Mouse (Mus musculus) kidney, embryonic 16.5 days (tissue): ENCODE data around the gene Dmgdh. TPM values are rescaled to one million over a fixed set of nuclear protein-coding genes. Genes with fewer than 3 reads are reported as not detected.

ENCODE experiments used
- ATAC-seq: fragments of 200-750 bp; cut with Nextera tagmentation; 2 replicates; pipeline ENCODE4 v1.8.0; 2017; ENCODE audit warnings: moderate TSS enrichment; ENCODE audit not compliant: low FRiP score, low TSS enrichment
- H3K27ac ChIP-seq: fragments of 300-500 bp; sonication (generic); 2 replicates; pipeline ENCODE4 v1.5.1; 2014; ENCODE audit warnings: low read length
- H3K27me3 ChIP-seq: fragments of 300-500 bp; sonication (generic); 2 replicates; pipeline ENCODE4 v1.6.1; 2014; ENCODE audit warnings: low read length, control low read depth, mixed read lengths; ENCODE audit not compliant: insufficient read depth
- H3K36me3 ChIP-seq: fragments of 300-500 bp; sonication (generic); 2 replicates; pipeline ENCODE4 v1.6.1; 2014; ENCODE audit warnings: low read length, control low read depth, mixed read lengths; ENCODE audit not compliant: insufficient read depth
- H3K4me1 ChIP-seq: fragments of 300-500 bp; sonication (generic); 2 replicates; pipeline ENCODE4 v1.6.1; 2014; ENCODE audit warnings: low read length, control low read depth, mixed read lengths; ENCODE audit not compliant: insufficient read depth
- H3K4me2 ChIP-seq: fragments of 300-500 bp; sonication (generic); replicated peaks from 2 replicates; pipeline ENCODE4 v1.6.1; 2014; ENCODE audit warnings: low read depth, low read length
- H3K4me3 ChIP-seq: fragments of 300-500 bp; sonication (generic); 2 replicates; pipeline ENCODE4 v1.5.1; 2014; ENCODE audit warnings: mild to moderate bottlenecking, low read length
- H3K9ac ChIP-seq: fragments of 300-500 bp; sonication (generic); replicated peaks from 2 replicates; pipeline ENCODE4 v1.6.1; 2014; ENCODE audit warnings: low read length
- H3K9me3 ChIP-seq: fragments of 300-500 bp; sonication (generic); 2 replicates; pipeline ENCODE4 v1.6.1; 2016; ENCODE audit warnings: low read length, control low read depth
- WGBS: fragments of 180-500 bp; shearing (Covaris S2); extraction: QIAGEN DNeasy Blood & Tissue Kit; methylation state at CpG from one replicate; pipeline ENCODE4 v1.1.7; 2014; 5-methylcytosine and 5-hydroxymethylcytosine counted together
- microRNA-seq: library from miRNA; unstranded; fragments of <30 nt; microRNA quantifications from one replicate; pipeline ENCODE4, GENCODE M21; 2016
- polyA plus RNA-seq: library from polyadenylated mRNA; unstranded; fragments of >200 nt; fragmentation: Nextera tagmentation; extraction: Ambion mirVana; gene quantifications from 2 replicates; pipeline ENCODE4 v1.2.1, GENCODE M21; 2015

The Dmgdh gene
- polyA plus RNA-seq, 1 experiment from 2014 or later = 2.6 TPM

DNA sequence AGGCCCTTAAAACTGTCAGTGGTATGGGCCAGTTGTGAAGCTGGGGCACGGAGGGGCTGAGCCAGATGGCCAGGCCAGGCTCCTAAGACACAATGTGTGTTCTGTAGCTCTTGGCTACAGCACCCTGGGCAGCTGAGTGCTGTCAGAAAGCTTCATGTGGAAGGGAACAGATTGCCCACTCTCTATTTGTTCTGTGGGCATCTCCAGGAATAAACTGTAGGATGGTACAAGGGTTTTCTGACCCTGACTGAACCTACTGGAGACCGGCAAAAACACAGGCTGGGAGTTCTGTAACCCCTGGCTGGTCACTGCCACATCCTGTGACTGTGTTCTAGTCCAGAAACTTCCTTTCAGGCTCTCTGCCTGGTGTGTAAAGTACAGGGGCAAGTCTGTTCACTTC, 111.8 kb downstream of the Dmgdh start:
- 60% methylated on average over 2 of the region's 2 CpGs for WGBS
- H3K4me3 ChIP-seq = no peak overlapping the region
- H3K4me2 ChIP-seq = no peak overlapping the region
- peaks cover 5% of the 10 kb centered on the region; the same call in 1 of the 2 replicates for H3K4me1 ChIP-seq
- ATAC-seq = 0 out of 2 replicates have a peak, but pooled peaks have one; percentile 4
- no peaks in the 10 kb centered on the region for H3K27me3 ChIP-seq
- no peak overlapping the region for H3K9ac ChIP-seq
- H3K27ac ChIP-seq = no peak overlapping the region
- no peaks in the 10 kb centered on the region for H3K36me3 ChIP-seq
- no peaks in the 10 kb centered on the region for H3K9me3 ChIP-seq

DNA sequence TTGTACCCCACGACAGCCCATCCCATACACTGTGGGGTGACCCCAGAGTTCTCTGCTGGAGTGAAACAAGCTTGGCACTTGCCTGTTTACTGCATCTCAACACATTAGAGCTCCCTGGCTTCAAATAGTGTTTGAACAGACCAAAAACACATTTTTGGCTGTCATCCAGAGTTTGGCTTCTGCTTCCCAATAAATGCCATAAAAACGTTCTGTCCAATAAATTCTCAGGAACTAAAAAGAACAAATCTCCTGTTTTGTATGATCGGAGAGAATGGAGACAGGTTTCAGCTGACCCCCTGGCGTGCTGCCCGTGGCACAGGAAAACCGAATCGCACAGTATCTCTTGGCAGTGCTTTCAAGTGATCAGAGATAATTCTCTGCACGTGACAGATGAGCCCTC, 113.4 kb downstream of the Dmgdh start:
- H3K4me1 ChIP-seq = peaks cover 5% of the 10 kb centered on the region; the same call in 1 of the 2 replicates
- H3K27me3 ChIP-seq = no peaks in the 10 kb centered on the region
- no peak overlapping the region for H3K9ac ChIP-seq
- 61% methylated on average over 8 of the region's 8 CpGs for WGBS
- no peak overlapping the region for H3K4me2 ChIP-seq
- H3K4me3 ChIP-seq = no peak overlapping the region
- H3K9me3 ChIP-seq = no peaks in the 10 kb centered on the region
- no peak overlapping the region for H3K27ac ChIP-seq
- no peak for ATAC-seq
- no peaks in the 10 kb centered on the region for H3K36me3 ChIP-seq

DNA sequence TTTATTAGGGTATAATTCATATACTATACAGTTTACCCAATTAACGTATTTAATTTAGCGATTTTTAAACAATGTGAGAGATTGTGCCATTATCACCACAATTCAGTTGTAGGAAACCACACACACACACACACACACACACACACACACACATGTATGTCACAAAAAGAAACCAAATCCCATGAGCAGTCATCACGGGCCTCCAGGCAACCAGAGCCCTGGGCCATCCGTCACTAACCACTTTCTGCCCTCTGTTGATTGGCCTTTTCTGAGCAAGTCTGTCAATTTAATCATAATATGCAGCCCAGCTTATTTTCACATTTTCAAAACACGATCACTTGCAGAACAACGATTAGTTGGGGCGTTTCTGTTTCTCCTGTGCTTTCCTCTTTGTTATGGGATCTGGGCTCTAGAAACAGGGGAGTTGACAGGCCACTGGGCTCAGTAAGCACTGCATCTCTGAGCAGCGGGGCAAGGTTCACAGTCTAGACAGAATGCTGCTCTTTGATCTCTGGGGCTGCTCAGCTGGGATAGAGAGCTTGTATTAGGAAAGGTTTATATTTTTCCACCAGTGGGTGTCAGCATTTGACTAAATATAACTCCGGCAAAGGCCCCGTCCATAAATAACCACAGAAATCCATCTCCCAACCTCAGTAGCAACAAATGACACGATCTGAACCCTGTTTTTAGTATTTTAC, 118.9 kb downstream of the Dmgdh start:
- no peak overlapping the region for H3K27ac ChIP-seq
- H3K4me2 ChIP-seq = no peak overlapping the region
- peaks cover 15% of the 10 kb centered on the region; the same call in 1 of the 2 replicates for H3K4me1 ChIP-seq
- no peak overlapping the region for H3K9ac ChIP-seq
- WGBS = 30% methylated on average over 11 of the region's 11 CpGs
- no peak overlapping the region for H3K4me3 ChIP-seq
- no peaks in the 10 kb centered on the region; the same call in 1 of the 2 replicates for H3K9me3 ChIP-seq
- H3K27me3 ChIP-seq = no peaks in the 10 kb centered on the region
- H3K36me3 ChIP-seq = 0 out of 2 replicates have a peak, but pooled peaks cover 2% of the 10 kb centered on the region
- ATAC-seq = peak; percentile 94

DNA sequence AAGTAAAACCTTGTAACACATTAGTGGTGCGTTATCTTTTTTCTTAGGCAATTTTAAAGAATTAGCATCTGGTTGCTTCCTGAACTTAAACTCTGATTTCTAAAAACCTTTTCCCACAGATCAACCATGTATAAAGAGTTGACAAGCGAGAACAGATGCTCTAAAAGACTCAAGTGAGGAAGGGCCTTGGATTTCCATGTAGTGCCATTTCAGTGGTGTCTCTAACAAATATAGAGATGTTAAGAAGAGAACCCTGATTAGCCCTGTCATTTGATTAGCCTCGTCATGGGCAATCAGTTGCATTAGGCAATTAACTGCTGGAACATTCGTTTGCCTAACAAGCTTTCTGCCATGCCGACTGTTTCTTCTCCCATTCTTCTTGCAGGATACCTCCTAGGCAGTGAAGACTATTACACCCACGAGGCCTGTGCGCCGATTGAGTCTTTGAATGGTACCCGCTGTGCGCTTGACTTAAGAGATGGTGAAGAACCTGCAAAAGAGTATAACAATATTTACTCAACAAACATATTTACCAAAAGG, 119.5 kb downstream of the Dmgdh start:
- ATAC-seq = no peak
- Histone ChIP-seq H3K4me1 (peaks cover 15% of the 10 kb centered on the region; the same call in 1 of the 2 replicates), H3K9ac (no peak overlapping the region), H3K27ac (no peak overlapping the region), H3K27me3 (no peaks in the 10 kb centered on the region), H3K9me3 (peaks cover 4% of the 10 kb centered on the region; the same call in 1 of the 2 replicates), H3K36me3 (0 out of 2 replicates have a peak, but pooled peaks cover 3% of the 10 kb centered on the region), H3K4me3 (no peak overlapping the region), H3K4me2 (no peak overlapping the region)
- 74% methylated on average over 10 of the region's 10 CpGs for WGBS

DNA sequence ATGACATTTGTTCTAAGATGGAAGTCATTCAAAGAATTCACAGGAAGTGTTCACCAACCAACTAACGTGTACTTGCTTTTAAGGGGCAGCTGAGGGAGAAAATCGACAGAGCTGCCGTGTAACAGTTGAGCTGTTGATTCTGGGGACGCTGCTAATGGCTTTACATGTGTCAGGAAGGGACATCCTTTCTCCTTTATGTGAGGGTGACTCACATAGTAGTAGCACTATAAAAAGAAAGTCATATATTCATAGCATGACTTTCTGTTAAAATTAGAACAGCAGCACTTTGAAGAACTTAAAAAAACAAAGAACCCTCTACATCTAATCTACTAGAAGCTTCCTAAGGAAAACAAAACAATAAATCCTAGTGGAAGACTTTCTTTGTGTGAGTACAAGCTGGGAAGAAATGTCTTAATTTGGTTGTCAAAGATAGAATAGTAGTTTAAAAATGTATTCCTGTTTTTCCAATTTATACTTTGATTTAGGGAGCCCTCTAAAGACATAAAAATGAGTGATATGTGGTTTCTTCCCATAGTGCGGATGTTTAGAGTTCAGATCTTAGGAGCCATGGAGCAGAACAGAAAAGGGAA, 122.9 kb downstream of the Dmgdh start:
- Histone ChIP-seq H3K36me3 (0 out of 2 replicates have a peak, but pooled peaks cover 3% of the 10 kb centered on the region), H3K4me3 (no peak overlapping the region), H3K4me2 (no peak overlapping the region), H3K9ac (no peak overlapping the region), H3K4me1 (peaks cover 15% of the 10 kb centered on the region; the same call in 1 of the 2 replicates), H3K27me3 (no peaks in the 10 kb centered on the region), H3K9me3 (peaks cover 4% of the 10 kb centered on the region; the same call in 1 of the 2 replicates), H3K27ac (peak overlapping the region; percentile 65)
- ATAC-seq = peak; percentile 64; the same call in 1 of the 2 replicates
- WGBS = 39% methylated on average over 5 of the region's 5 CpGs

Small RNAs within 50 kb of the gene (microRNA-seq; reads per million reads assigned to microRNA genes)
- not detected for gene Mir5624

Other genes starting within 250 kb of the Dmgdh start
- 3.2 and 3.7 TPM in 2 replicates for gene Jmy, start 174.6 kb upstream of the Dmgdh start, polyA plus RNA-seq
- 0.23 and 0.87 TPM in 2 replicates for gene Bhmt, start 36.5 kb upstream of the Dmgdh start, polyA plus RNA-seq
- gene Bhmt2, start 131 bp upstream of the Dmgdh start, polyA plus RNA-seq = 9.5 and 10.8 TPM in 2 replicates
- 13.4 and 15.9 TPM in 2 replicates for gene Arsb, start 97.2 kb downstream of the Dmgdh start, polyA plus RNA-seq